Mouse (Mus musculus): Measurements from ENCODE around the gene Cmtr1.

GRCm38 (mm10) chr17:29615616-29616015 lies 44.8 kb upstream of the Cmtr1 start:
- TF ChIP-seq MYOG (IDR thresholded peaks at IDR 0.05; ENCODE audit: control insufficient read depth in 1 of 3, insufficient read depth in 1 of 3, insufficient read length in 2 of 3, low read depth in 2 of 3) (no peak), TCF3 (IDR thresholded peaks at IDR 0.05; ENCODE audit: insufficient read length, low read depth) (no peak), POLR2A (IDR thresholded peaks at IDR 0.05; ENCODE audit: insufficient read length, low read depth) (no peak), TCF12 (IDR thresholded peaks at IDR 0.05; ENCODE audit: insufficient read depth, poor library complexity, severe bottlenecking) (no peak), MAX (IDR thresholded peaks at IDR 0.05; ENCODE audit: low read depth) (no peak), E2F4 (IDR thresholded peaks at IDR 0.05; ENCODE audit: insufficient read depth) (no peak), REST (IDR thresholded peaks at IDR 0.05; ENCODE audit: insufficient read depth, insufficient read length) (no peak), MYOD1 (IDR thresholded peaks at IDR 0.05; ENCODE audit: control insufficient read depth in 1 of 3, insufficient read length in 2 of 3, low read depth in 2 of 3) (no peak)

Measured in myocyte (in vitro differentiated cells).